Mouse (Mus musculus) MEL (cell line): ENCODE data around the gene Bglap2.
"Not testable (repeated sequence)": the region's sequence is repeated elsewhere in the genome, so short reads cannot be mapped to it uniquely, and the experiment has no call there.

Experiments
- GABPA ChIP-seq: IDR thresholded peaks from 2 replicates; pipeline ENCODE4 v1.6.1; 2012; ENCODE audit warnings: low read depth, mild to moderate bottlenecking, inconsistent platforms, low read length, improper control_type of control experiment, moderate library complexity
- ZNF384 ChIP-seq: IDR thresholded peaks from 2 replicates; pipeline ENCODE4 v1.6.1; 2012; ENCODE audit warnings: low read depth, mild to moderate bottlenecking, inconsistent platforms, low read length, improper control_type of control experiment

DNA sequence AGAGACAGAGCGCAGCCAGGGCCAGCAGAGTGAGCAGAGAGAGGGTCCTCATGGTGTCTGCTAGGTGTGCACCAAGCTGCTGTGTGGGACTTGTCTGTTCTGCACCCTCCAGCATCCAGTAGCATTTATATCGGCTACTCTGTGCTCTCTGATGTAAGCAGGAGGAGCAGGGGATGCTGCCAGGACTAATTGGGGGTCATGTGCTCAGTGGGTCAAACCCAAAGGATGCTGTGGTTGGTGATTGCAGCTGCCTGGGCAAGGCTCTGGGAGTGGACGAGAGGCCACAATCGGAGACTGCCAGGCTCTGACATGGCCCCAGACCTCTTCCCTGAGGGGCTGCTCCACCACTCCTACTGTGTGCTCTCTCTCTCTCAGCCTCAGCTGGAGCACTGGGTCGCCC, at the start of gene Bglap2:
- not testable (repeated sequence) for TF ChIP-seq ZNF384, GABPA
